Mouse (Mus musculus) bone marrow, adult 2 months (tissue): ENCODE data around the gene Hsd3b6. TPM values are rescaled to one million over a fixed set of nuclear protein-coding genes. Genes with fewer than 3 reads are reported as not detected.
"Not testable (repeated sequence)": the region's sequence is repeated elsewhere in the genome, so short reads cannot be mapped to it uniquely, and the experiment has no call there.

ENCODE experiments used
- H3K27ac ChIP-seq: fragments of 200-500 bp; 2 replicates; pipeline ENCODE4 v1.5.1; 2012; ENCODE audit warnings: low read depth, mild to moderate bottlenecking, control low read depth, inconsistent platforms, low read length; ENCODE audit not compliant: control insufficient read depth, poor library complexity, insufficient read depth
- H3K4me1 ChIP-seq: fragments of 200-500 bp; 2 replicates; pipeline ENCODE4 v1.6.1; 2011; ENCODE audit warnings: low read length; ENCODE audit not compliant: control insufficient read depth, insufficient read depth
- H3K4me3 ChIP-seq: fragments of 200-500 bp; replicated peaks from 2 replicates; pipeline ENCODE3; 2011; ENCODE audit warnings: mild to moderate bottlenecking, low read depth, low read length, control low read depth; ENCODE audit not compliant: control insufficient read depth
- CTCF ChIP-seq: fragments of 200-500 bp; IDR thresholded peaks from 2 replicates; pipeline ENCODE4 v1.5.1; 2011; ENCODE audit warnings: low read length, control low read depth; ENCODE audit not compliant: control insufficient read depth, insufficient read depth
- POLR2A ChIP-seq: fragments of 200-500 bp; IDR thresholded peaks from 2 replicates; pipeline ENCODE4 v1.6.1; 2011; ENCODE audit warnings: low read depth, mild to moderate bottlenecking, control low read depth, low read length, borderline replicate concordance; ENCODE audit not compliant: control insufficient read depth
- WGBS: fragments of 180-500 bp; shearing (Covaris S2); methylation state at CpG from one replicate; pipeline ENCODE4 v1.1.7; 2018; 5-methylcytosine and 5-hydroxymethylcytosine counted together
- polyA plus RNA-seq: library from polyadenylated mRNA; stranded (reverse); fragments of >200 nt; gene quantifications from 2 replicates; pipeline ENCODE4 v1.2.4, GENCODE M21; 2011; ENCODE audit warnings: low replicate concordance; ENCODE audit not compliant: missing spikeins, insufficient read depth, insufficient read length

The Hsd3b6 gene
- polyA plus RNA-seq, 1 experiment, result not detected

DNA sequence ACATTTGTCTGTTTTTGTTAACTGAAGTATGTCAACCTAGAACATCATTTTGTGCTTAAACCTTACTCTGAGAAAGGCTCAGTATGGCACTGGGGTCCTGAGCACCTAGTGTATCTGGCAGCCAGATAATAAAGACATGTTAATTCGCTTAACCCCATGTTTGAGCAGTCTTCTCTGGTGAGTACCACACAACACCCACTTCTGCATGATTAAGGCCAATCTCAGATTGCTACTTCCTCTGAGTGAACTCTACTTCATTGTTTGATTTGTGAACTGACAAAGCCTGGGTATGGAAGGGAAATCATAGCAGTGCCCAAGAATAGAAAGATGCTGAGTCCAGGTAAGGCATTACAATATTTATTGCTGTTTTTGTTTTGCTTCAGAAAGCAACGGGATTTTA, 37.6 kb upstream of the Hsd3b6 start:
- no peak overlapping the region for H3K4me3 ChIP-seq
- H3K4me1 ChIP-seq, result no peaks in the 10 kb centered on the region
- TF ChIP-seq POLR2A (no peak), CTCF (no peak)
- no peak overlapping the region for H3K27ac ChIP-seq
- 54% methylated on average over 2 of the region's 2 CpGs for WGBS

- TF ChIP-seq CTCF (no peak), POLR2A (no peak)
- H3K27ac ChIP-seq, result no peak overlapping the region
Observed at GRCm38 (mm10) chr3:98850262-98850661, 36.0 kb upstream of the Hsd3b6 start.

DNA sequence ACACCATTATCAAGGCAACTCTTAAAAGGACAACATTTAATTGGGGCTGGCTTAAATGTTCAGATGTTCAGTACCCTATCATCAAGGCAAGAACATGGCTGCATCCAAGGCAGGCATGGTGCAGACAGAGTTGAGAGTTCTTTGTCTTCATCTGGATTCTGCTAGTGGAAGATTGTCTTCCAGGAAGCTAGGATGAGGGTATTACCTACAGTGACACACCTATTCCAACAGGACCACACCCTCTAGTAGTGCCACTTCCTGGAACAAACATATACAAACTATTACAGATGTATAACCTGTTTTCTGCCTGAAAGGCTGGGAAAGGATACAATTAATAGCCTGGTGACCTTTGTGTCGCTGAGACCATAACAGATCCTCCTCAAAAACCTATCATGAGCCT, 34.7 kb upstream of the Hsd3b6 start:
- Histone ChIP-seq H3K4me3 (no peak overlapping the region), H3K4me1 (no peaks in the 10 kb centered on the region), H3K27ac (no peak overlapping the region)
- TF ChIP-seq POLR2A, result no peak
- TF ChIP-seq CTCF, result no peak
- 69% methylated on average over 1 of the region's 1 CpGs for WGBS

More at GRCm38 (mm10) chr3:98850262-98850661, 36.0 kb upstream of the Hsd3b6 start:
- WGBS, result 84% methylated on average over 5 of the region's 5 CpGs
- H3K4me3 ChIP-seq, result no peak overlapping the region
- no peaks in the 10 kb centered on the region for H3K4me1 ChIP-seq

- not testable (repeated sequence) for H3K27ac ChIP-seq, H3K4me3 ChIP-seq, H3K4me1 ChIP-seq
- WGBS, result 65% methylated on average over 6 of the region's 6 CpGs
Observed at GRCm38 (mm10) chr3:98812653-98813052, 1.6 kb downstream of the Hsd3b6 start.

- not testable (repeated sequence) for H3K4me1 ChIP-seq, H3K4me3 ChIP-seq, H3K27ac ChIP-seq
- 45% methylated on average over 3 of the region's 3 CpGs for WGBS
Observed at GRCm38 (mm10) chr3:98805032-98805431, 9.2 kb downstream of the Hsd3b6 start.

DNA sequence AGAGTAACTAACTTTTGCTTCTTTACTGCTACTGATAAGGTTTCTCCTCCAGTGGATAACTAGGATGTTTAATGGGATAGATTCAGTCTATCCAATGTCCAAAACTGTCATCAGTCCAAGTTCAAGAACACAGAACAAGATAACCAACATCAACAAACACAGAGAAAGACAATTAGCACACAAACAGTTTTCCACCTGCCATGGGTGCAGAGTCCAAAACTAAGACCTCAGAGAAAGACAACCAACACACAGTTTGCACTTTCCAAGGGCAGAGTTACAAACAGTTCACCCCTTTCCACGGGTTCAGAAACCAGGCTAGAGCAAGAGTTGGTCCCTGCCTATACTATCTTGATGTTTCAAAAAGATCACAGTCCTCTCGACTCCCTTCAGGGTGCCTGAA, 27.7 kb downstream of the Hsd3b6 start:
- WGBS, result 61% methylated on average over 2 of the region's 2 CpGs
- Histone ChIP-seq H3K27ac (no peak overlapping the region), H3K4me3 (no peak overlapping the region), H3K4me1 (no peaks in the 10 kb centered on the region)
- no peak for TF ChIP-seq POLR2A
- no peak for TF ChIP-seq CTCF

DNA sequence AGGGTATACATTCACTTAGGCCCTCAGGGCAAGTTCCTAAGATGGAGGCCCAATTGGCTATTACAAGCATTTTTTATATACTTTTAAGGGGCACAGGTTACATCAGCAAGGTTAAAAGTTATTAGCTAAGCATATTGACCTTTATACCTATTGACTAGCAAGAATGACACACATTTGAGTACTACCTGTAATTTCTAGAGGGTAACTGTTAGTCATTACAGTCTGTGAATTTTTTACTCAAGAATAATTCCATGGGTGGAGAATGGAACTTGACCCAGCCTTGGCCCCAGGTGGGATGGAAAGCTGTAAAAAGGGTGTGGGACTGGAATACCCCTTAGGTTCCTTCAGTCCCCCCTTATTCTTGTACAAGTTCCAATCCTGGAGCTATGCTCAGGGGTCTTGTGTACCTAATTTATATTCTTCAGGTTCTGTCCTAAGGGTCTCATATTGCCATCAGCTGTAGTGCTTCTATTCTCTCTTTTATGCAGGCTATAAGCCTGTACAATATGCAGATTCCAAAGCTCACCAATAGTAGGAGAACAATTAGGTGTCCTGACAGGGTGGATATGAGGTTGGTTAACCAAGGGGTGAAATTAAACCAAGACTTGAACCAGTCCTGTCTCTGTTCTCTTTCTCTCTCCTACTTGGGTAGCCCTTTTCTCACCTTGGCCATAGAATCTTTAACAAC, 31.9 kb downstream of the Hsd3b6 start:
- Histone ChIP-seq H3K4me1 (no peaks in the 10 kb centered on the region), H3K4me3 (no peak overlapping the region), H3K27ac (no peak overlapping the region)
- TF ChIP-seq CTCF (no peak), POLR2A (no peak)

DNA sequence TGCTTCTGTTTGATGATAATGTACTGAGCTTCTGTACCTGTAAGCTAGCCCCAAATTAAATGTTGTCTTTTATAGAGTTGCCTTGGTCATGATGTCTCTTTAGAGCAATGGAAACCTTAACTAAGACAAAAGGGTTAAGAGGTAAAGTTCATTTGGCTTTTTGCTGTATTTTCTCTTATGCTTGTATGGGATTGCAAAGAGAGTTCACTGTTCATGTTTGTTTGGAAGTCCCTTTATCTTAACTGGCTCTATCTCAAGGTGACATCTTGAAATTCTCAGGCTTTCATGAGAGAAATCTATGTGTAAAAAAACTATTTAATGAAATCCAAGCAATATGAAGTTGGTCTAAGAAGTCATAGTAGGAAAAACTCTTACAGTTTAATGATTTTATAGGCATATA, 33.3 kb downstream of the Hsd3b6 start:
- no peaks in the 10 kb centered on the region for H3K4me1 ChIP-seq
- TF ChIP-seq POLR2A (no peak), CTCF (no peak)
- no peak overlapping the region for H3K4me3 ChIP-seq
- H3K27ac ChIP-seq, result no peak overlapping the region

- Histone ChIP-seq H3K27ac (no peak overlapping the region), H3K4me1 (no peaks in the 10 kb centered on the region), H3K4me3 (no peak overlapping the region)
- TF ChIP-seq CTCF, result no peak
- TF ChIP-seq POLR2A, result no peak
Observed at GRCm38 (mm10) chr3:98764155-98764554, 50.1 kb downstream of the Hsd3b6 start.

GRCm38 (mm10) chr3:98756836-98757235, 57.4 kb downstream of the Hsd3b6 start:
- Histone ChIP-seq H3K27ac (no peak overlapping the region), H3K4me3 (no peak overlapping the region), H3K4me1 (no peaks in the 10 kb centered on the region)
- WGBS, result 76% methylated on average over 3 of the region's 3 CpGs
- TF ChIP-seq CTCF (no peak), POLR2A (no peak)

Other genes with a start within 250 kb of the Hsd3b6 start
- 1.2 TPM in 1 of 2 replicates, not detected in the other for gene Gm10681, start 225.6 kb downstream of the Hsd3b6 start, polyA plus RNA-seq
- gene Hsd3b5, start 184.2 kb downstream of the Hsd3b6 start, polyA plus RNA-seq, result 1.0 and 2.3 TPM in 2 replicates
- gene Hsd3b2, start 89.9 kb downstream of the Hsd3b6 start, polyA plus RNA-seq, result not detected in 2 replicates
- 0.20 and 3.2 TPM in 2 replicates for gene Hsd3b3, start 51.3 kb downstream of the Hsd3b6 start, polyA plus RNA-seq
- gene Hsd3b1, start 45.4 kb upstream of the Hsd3b6 start, polyA plus RNA-seq, result not detected in 2 replicates
- gene Hao2, start 78.8 kb upstream of the Hsd3b6 start, polyA plus RNA-seq, result 0.97 TPM in 1 of 2 replicates, not detected in the other